Comparison of ENCODE assay signal across 9 mouse cellular contexts in genomic region chr12:109540739-109541539, GRCm38 (mm10). TPM values are rescaled to one million over a fixed set of nuclear protein-coding genes. Genes with fewer than 3 reads are reported as not detected.
A peak's percentile ranks its signal among the peaks of the same experiment; 100 is the strongest.
DNase-seq lines count a peak whose midpoint lies in the region; ATAC-seq lines count a peak whose summit lies in the region.
"Had no signal": no experiment of that assay in that cellular context is flagged by ENCODE, and none has a peak within 500 bp of the region (broad histone marks: within the 10 kb centered on the region; RNA-seq: fewer than 3 reads in every experiment).

No protein-coding gene starts in this region.

- peak overlapping the region; percentile 57 for H3K4me3 ChIP-seq in forebrain, embryonic 10.5 days
- peak overlapping the region; percentile 50 for H3K4me3 ChIP-seq in heart, embryonic 11.5 days (ENCODE audit: low read depth, low read length)
- H3K4me3 ChIP-seq in stomach, embryonic 15.5 days (replicated peaks): peak overlapping the region; percentile 52

- H3K27ac ChIP-seq in forebrain, embryonic 10.5 days: peak overlapping the region; percentile 85
- H3K27ac ChIP-seq in heart, embryonic 11.5 days (ENCODE audit: low read depth, low read length): 0 out of 2 replicates have a peak overlapping the region, but pooled peaks have one; percentile 35
- peak overlapping the region; percentile 69 for H3K27ac ChIP-seq in stomach, embryonic 15.5 days

- peak overlapping the region; percentile 72 for H3K9ac ChIP-seq in heart, embryonic 11.5 days (ENCODE audit: low read depth, low read length)
- H3K9ac ChIP-seq in stomach, embryonic 15.5 days: peak overlapping the region; percentile 46

- H3K36me3 ChIP-seq in forebrain, embryonic 10.5 days (replicated peaks): peaks cover 45% of the 10 kb centered on the region
- peaks cover 4% of the 10 kb centered on the region for H3K36me3 ChIP-seq in heart, embryonic 11.5 days (ENCODE audit: control insufficient read depth, insufficient read depth, low read length)
- 0 out of 2 replicates have a peak, but pooled peaks cover 3% of the 10 kb centered on the region for H3K36me3 ChIP-seq in stomach, embryonic 15.5 days

- peaks cover 35% of the 10 kb centered on the region for H3K4me1 ChIP-seq in forebrain, embryonic 10.5 days
- H3K4me1 ChIP-seq in heart, embryonic 11.5 days (ENCODE audit: control insufficient read depth, insufficient read depth, low read length): no peaks in the 10 kb centered on the region
- H3K4me1 ChIP-seq in stomach, embryonic 15.5 days: no peaks in the 10 kb centered on the region

- peak overlapping the region; percentile 59 for H3K4me2 ChIP-seq in heart, embryonic 11.5 days
- H3K4me2 ChIP-seq in stomach, embryonic 15.5 days: peak overlapping the region; percentile 43

- peaks cover 13% of the 10 kb centered on the region for H3K27me3 ChIP-seq in forebrain, embryonic 10.5 days (ENCODE audit: poor library complexity, severe bottlenecking)
- H3K27me3 ChIP-seq in heart, embryonic 11.5 days (ENCODE audit: control insufficient read depth, insufficient read depth, low read length): no peaks in the 10 kb centered on the region
- no peaks in the 10 kb centered on the region for H3K27me3 ChIP-seq in stomach, embryonic 15.5 days (replicated peaks)

- WGBS in forebrain, embryonic 10.5 days: 45% methylated on average over 30 of the region's 30 CpGs
- WGBS in heart, embryonic 11.5 days (ENCODE audit: insufficient replicate concordance): 53% methylated on average over 30 of the region's 30 CpGs
- WGBS in stomach, embryonic 15.5 days: 44% methylated on average over 30 of the region's 30 CpGs

- peak; percentile 53 for DNase-seq in ES-CJ7 (ENCODE audit: low read depth, low spot score)
- DNase-seq in adrenal gland, postnatal 36 days: peak; percentile 52 to 72
- DNase-seq in forebrain, embryonic 10.5 days (ENCODE audit: extremely low spot score, low spot score): peak; percentile 66
- DNase-seq in layer of hippocampus, adult 9-11 months: peak; percentile 72
- DNase-seq in lung, postnatal 36 days: peak; percentile 10

- 0 out of 2 replicates have a peak, but pooled peaks have one; percentile 42 for ATAC-seq in heart, embryonic 11.5 days (replicated peaks; ENCODE audit: insufficient number of reproducible peaks, low FRiP score, low TSS enrichment)
- ATAC-seq in stomach, embryonic 15.5 days (ENCODE audit: insufficient read depth, low FRiP score, low read depth): 0 out of 2 replicates have a peak, but pooled peaks have one; percentile 52
- ATAC-seq in erythroid progenitor cell, adult 5-6 weeks (replicated peaks; ENCODE audit: low FRiP score, poor library complexity, severe bottlenecking): no peak

- peaks cover 77% of the 10 kb centered on the region for H3K9me3 ChIP-seq in forebrain, embryonic 10.5 days
- H3K9me3 ChIP-seq in heart, embryonic 11.5 days (replicated peaks; ENCODE audit: control insufficient read depth, low read length): peaks cover 18% of the 10 kb centered on the region
- 0 out of 2 replicates have a peak, but pooled peaks cover 8% of the 10 kb centered on the region for H3K9me3 ChIP-seq in stomach, embryonic 15.5 days

RNA-seq across cellular contexts. Expression of gene Rtl1, which starts 59.2 kb away (rescaled TPM):
- total RNA-seq in adrenal gland, postnatal 36 days (2021): 1 to 10 TPM; 3.9 to 9.7 TPM
- 1.0 TPM in 2 replicates for polyA plus RNA-seq in forebrain, embryonic 10.5 days (2016; fragmentation: Nextera tagmentation; extraction: Ambion mirVana)
- 0.56 and 0.69 TPM in 2 replicates for polyA plus RNA-seq in heart, embryonic 11.5 days (2014; fragmentation: Nextera tagmentation; extraction: Ambion mirVana)
- 1.7 and 2.4 TPM in 2 replicates for polyA plus RNA-seq in stomach, embryonic 15.5 days (2015; fragmentation: Nextera tagmentation; extraction: Ambion mirVana)
- not detected in 2 replicates for total RNA-seq in erythroid progenitor cell, adult 5-6 weeks (2015; ENCODE audit: low replicate concordance)
- not detected in 2 replicates for total RNA-seq in erythroid progenitor cell, adult 5-6 weeks (2017; ENCODE audit: low replicate concordance)
- polyA plus RNA-seq: small intestine, adult 2 months had no signal

Comparison
In these comparisons a context has a peak if more than half of its experiments do, and no peak if none do; other contexts are left out.
1. DNase-seq: peak in every context shown above with its lines; median percentile 72 in layer of hippocampus, adult 9-11 months; 66 in forebrain, embryonic 10.5 days; 62 in adrenal gland, postnatal 36 days; 53 in ES-CJ7; 10 in lung, postnatal 36 days.
2. H3K27ac ChIP-seq: peak in every context shown above with its lines; median percentile 85 in forebrain, embryonic 10.5 days; 69 in stomach, embryonic 15.5 days; 35 in heart, embryonic 11.5 days.